Mouse (Mus musculus) CD4-positive, CD25-positive, alpha-beta regulatory T cell (primary cell): ENCODE results near the gene Chmp6. TPM values are rescaled to one million over a fixed set of nuclear protein-coding genes. Genes with fewer than 3 reads are reported as not detected.

ENCODE experiments used
- polyA plus RNA-seq: library from polyadenylated mRNA; unstranded; fragments of 100-300 nt; shearing (Covaris generic); gene quantifications from one replicate; pipeline ENCODE4 v1.2.1, GENCODE M21; 2017

Gene Chmp6
- polyA plus RNA-seq = 68.4 TPM

GRCm38 (mm10) chr11:119913291-119913934, at the start of gene Chmp6:
Chmp6 (plus strand) TSS chr11:119913441.

GRCm38 (mm10) chr11:119942727-119943427, 29.6 kb downstream of the Chmp6 start, which contains the start of gene Baiap2:
Baiap2 (plus strand) TSS chr11:119942763.

Other genes starting within 250 kb of the Chmp6 start
- 16.4 TPM for gene Baiap2, start 29.3 kb downstream of the Chmp6 start, polyA plus RNA-seq
- 0.32 TPM for gene Aatk, start 133.7 kb downstream of the Chmp6 start, polyA plus RNA-seq
- 7.6 TPM for gene Cep131, start 173.4 kb downstream of the Chmp6 start, polyA plus RNA-seq
- 35.6 TPM for gene Tepsin, start 185.3 kb downstream of the Chmp6 start, polyA plus RNA-seq
- 90.1 TPM for gene Ndufaf8, start 185.5 kb downstream of the Chmp6 start, polyA plus RNA-seq
- 106 TPM for gene Slc38a10, start 237.9 kb downstream of the Chmp6 start, polyA plus RNA-seq